Mouse (Mus musculus): Measurements from ENCODE around the gene Ap1b1. TPM values are rescaled to one million over a fixed set of nuclear protein-coding genes. Genes with fewer than 3 reads are reported as not detected.

The Ap1b1 gene
- total RNA-seq, 4 experiments from 2014 or later: 67.4 to 83.9 (median 73.4) TPM

- DNase-seq: no peak
Observed at GRCm38 (mm10) chr11:4984799-4985198, 1.8 kb upstream of the Ap1b1 start.

- no peak for DNase-seq
Observed at GRCm38 (mm10) chr11:4987487-4987852, 846 bp downstream of the Ap1b1 start.

GRCm38 (mm10) chr11:4989187-4989586 lies 2.6 kb downstream of the Ap1b1 start:
- no peak for DNase-seq

- no peak for DNase-seq
Observed at GRCm38 (mm10) chr11:4992471-4992870, 5.8 kb downstream of the Ap1b1 start.

- no peak for DNase-seq
Observed at GRCm38 (mm10) chr11:4995676-4996075, 9.1 kb downstream of the Ap1b1 start.

GRCm38 (mm10) chr11:4996621-4997199 lies 10.1 kb downstream of the Ap1b1 start:
- no peak for DNase-seq

GRCm38 (mm10) chr11:4998352-4998751 lies 11.7 kb downstream of the Ap1b1 start:
- DNase-seq: no peak

GRCm38 (mm10) chr11:4998762-4999161 lies 12.1 kb downstream of the Ap1b1 start:
- no peak for DNase-seq

GRCm38 (mm10) chr11:5000241-5000640 lies 13.6 kb downstream of the Ap1b1 start:
- no peak for DNase-seq

- no peak for DNase-seq
Observed at GRCm38 (mm10) chr11:5002826-5003225, 16.2 kb downstream of the Ap1b1 start.

GRCm38 (mm10) chr11:5005528-5005927 lies 18.9 kb downstream of the Ap1b1 start:
- no peak for DNase-seq

GRCm38 (mm10) chr11:5007186-5007585 lies 20.6 kb downstream of the Ap1b1 start:
- DNase-seq: no peak

- no peak for DNase-seq
Observed at GRCm38 (mm10) chr11:5008867-5009266, 22.2 kb downstream of the Ap1b1 start.

GRCm38 (mm10) chr11:5009354-5010074 lies 22.9 kb downstream of the Ap1b1 start:
- DNase-seq: no peak

GRCm38 (mm10) chr11:5010205-5010604 lies 23.6 kb downstream of the Ap1b1 start:
- DNase-seq: no peak

- no peak for DNase-seq
Observed at GRCm38 (mm10) chr11:5011480-5011879, 24.9 kb downstream of the Ap1b1 start.

- no peak for DNase-seq
Observed at GRCm38 (mm10) chr11:5012213-5012715, 25.6 kb downstream of the Ap1b1 start.

- DNase-seq: peak; percentile 63
Observed at GRCm38 (mm10) chr11:5015720-5016119, 29.1 kb downstream of the Ap1b1 start.

- no peak for DNase-seq
Observed at GRCm38 (mm10) chr11:5016286-5016685, 29.7 kb downstream of the Ap1b1 start.

GRCm38 (mm10) chr11:5017506-5017905 lies 30.9 kb downstream of the Ap1b1 start:
- DNase-seq: no peak

- no peak for DNase-seq
Observed at GRCm38 (mm10) chr11:5025108-5025507, 38.5 kb downstream of the Ap1b1 start.

GRCm38 (mm10) chr11:5028228-5028627 lies 41.6 kb downstream of the Ap1b1 start:
- no peak for DNase-seq

GRCm38 (mm10) chr11:5032706-5033105 lies 46.1 kb downstream of the Ap1b1 start:
- no peak for DNase-seq

GRCm38 (mm10) chr11:5033136-5033535 lies 46.5 kb downstream of the Ap1b1 start:
- peak; percentile 79 for DNase-seq
